Mouse (Mus musculus) cortical plate, adult 2 months (tissue): Measurements from ENCODE around the gene Zbtb18.

ENCODE experiments used
- CTCF ChIP-seq: fragments of 200-500 bp; IDR thresholded peaks from 2 replicates; pipeline ENCODE4 v1.5.1; 2011; ENCODE audit warnings: mild to moderate bottlenecking, control low read depth, low read length; ENCODE audit not compliant: insufficient read depth; ENCODE audit errors: extremely low read depth
- POLR2A ChIP-seq: fragments of 200-500 bp; IDR thresholded peaks from 2 replicates; pipeline ENCODE4 v1.6.1; 2011; ENCODE audit warnings: mild to moderate bottlenecking, low read length, control low read depth; ENCODE audit not compliant: insufficient read depth; ENCODE audit errors: extremely low read depth

GRCm38 (mm10) chr1:177428338-177428737, 13.8 kb upstream of the Zbtb18 start:
- TF ChIP-seq CTCF, result no peak
- no peak for TF ChIP-seq POLR2A
